Mouse (Mus musculus): ENCODE measurements at regions not wholly inside any gene's neighbourhood (a gene's known extent, or its start where the extent isn't known, plus 50 kb on each side); places are given as distances from the start of the nearest gene placed in this dataset.

DNA sequence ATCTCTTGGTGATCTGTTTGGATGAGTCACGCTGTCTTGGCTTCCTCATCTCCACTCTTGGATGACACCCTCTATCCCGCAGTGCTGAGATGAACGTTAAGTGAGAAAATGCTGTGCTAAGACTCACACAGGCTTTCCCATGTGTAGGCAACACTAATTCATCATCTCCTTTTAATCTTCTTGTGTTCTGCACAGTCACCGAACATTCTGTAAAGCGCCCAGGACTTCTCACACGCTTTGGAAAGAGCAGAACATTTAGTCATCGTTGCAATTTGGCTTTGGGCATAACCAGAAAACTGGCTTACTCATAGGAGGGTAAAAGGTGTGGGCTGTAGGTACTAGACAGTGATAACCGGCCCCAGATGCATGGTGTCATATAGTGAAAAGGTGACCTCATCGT lies 94.9 kb downstream of the Plppr4 start:
- no peak for ATAC-seq (replicated peaks; ENCODE audit: insufficient number of reproducible peaks, low FRiP score, low TSS enrichment, low read depth)
- no peaks in the 10 kb centered on the region for H3K9me3 ChIP-seq (replicated peaks; ENCODE audit: control insufficient read depth, low read length)
- 91% methylated on average over 9 of the region's 9 CpGs for WGBS

DNA sequence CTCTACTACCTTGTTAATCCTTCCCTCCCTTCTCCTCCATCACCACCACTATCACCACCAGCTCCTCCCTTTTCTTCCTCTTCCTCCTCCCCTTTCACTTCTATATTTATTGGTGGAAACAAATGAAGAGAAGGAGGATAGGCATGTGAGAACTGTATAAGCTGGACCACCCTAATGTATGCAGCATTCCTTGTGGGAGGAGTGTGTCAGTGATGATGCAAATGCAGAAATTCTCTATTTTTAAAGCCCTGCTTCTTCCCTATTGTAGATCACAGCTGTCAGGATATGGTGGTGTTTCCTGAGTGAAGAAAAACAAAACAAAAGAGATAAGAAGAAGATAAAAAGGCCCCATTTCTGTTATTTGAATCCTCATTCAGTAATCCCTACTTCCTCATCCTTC lies 112.8 kb downstream of the Plppr4 start:
- H3K9ac ChIP-seq (replicated peaks; ENCODE audit: low read length), result no peak overlapping the region
- H3K4me3 ChIP-seq (ENCODE audit: low read depth, low read length), result no peak overlapping the region
- H3K9me3 ChIP-seq (replicated peaks; ENCODE audit: control insufficient read depth, low read length), result no peaks in the 10 kb centered on the region
- no peaks in the 10 kb centered on the region for H3K4me1 ChIP-seq (ENCODE audit: control insufficient read depth, insufficient read depth, low read length)
- DNase-seq (ENCODE audit: low spot score) (no peak), ATAC-seq (replicated peaks; ENCODE audit: insufficient number of reproducible peaks, low FRiP score, low TSS enrichment, low read depth) (no peak)
- H3K36me3 ChIP-seq (replicated peaks; ENCODE audit: control insufficient read depth, insufficient read depth, low read depth, low read length), result no peaks in the 10 kb centered on the region
- H3K4me2 ChIP-seq (ENCODE audit: low read depth, low read length), result no peak overlapping the region
- H3K27me3 ChIP-seq (ENCODE audit: control insufficient read depth, insufficient read depth, low read length), result no peaks in the 10 kb centered on the region
- no peak overlapping the region for H3K27ac ChIP-seq (replicated peaks; ENCODE audit: low read depth, low read length)

More for the DNA sequence above, 94.9 kb downstream of the Plppr4 start:
- no peaks in the 10 kb centered on the region for H3K27me3 ChIP-seq (ENCODE audit: control insufficient read depth, insufficient read depth, low read length)
- H3K4me2 ChIP-seq (ENCODE audit: low read depth, low read length), result no peak overlapping the region
- H3K4me1 ChIP-seq (ENCODE audit: control insufficient read depth, insufficient read depth, low read length), result no peaks in the 10 kb centered on the region
- H3K36me3 ChIP-seq (replicated peaks; ENCODE audit: control insufficient read depth, insufficient read depth, low read depth, low read length), result no peaks in the 10 kb centered on the region
- DNase-seq (ENCODE audit: low spot score), result no peak
- H3K9ac ChIP-seq (replicated peaks; ENCODE audit: low read length), result no peak overlapping the region
- H3K4me3 ChIP-seq (ENCODE audit: low read depth, low read length), result no peak overlapping the region
- no peak overlapping the region for H3K27ac ChIP-seq (replicated peaks; ENCODE audit: low read depth, low read length)

DNA sequence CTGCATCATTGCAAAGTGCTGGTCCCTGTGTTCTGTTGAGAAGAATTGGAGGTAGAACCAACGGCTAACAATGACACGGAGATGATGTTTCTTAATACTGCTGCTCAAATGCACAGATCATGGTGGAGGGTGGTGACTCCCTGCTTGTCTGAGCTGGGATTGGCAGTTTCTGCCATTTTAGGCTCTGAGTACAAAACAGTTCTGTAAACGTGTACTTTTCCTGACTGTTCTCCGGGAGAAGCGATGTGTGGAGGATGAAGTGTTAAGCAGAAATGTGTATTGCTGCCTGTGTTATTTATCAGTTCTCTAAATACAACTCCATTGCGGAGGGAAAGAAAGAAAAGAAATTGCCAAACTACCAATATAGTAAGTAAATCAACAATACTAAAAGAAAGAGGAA lies 118.9 kb downstream of the Plppr4 start:
- H3K4me2 ChIP-seq (ENCODE audit: low read depth, low read length), result no peak overlapping the region
- DNase-seq (ENCODE audit: low spot score) (no peak), ATAC-seq (replicated peaks; ENCODE audit: insufficient number of reproducible peaks, low FRiP score, low TSS enrichment, low read depth) (no peak)
- H3K4me3 ChIP-seq (ENCODE audit: low read depth, low read length), result no peak overlapping the region
- no peaks in the 10 kb centered on the region for H3K4me1 ChIP-seq (ENCODE audit: control insufficient read depth, insufficient read depth, low read length)
- 89% methylated on average over 6 of the region's 6 CpGs for WGBS
- H3K9me3 ChIP-seq (replicated peaks; ENCODE audit: control insufficient read depth, low read length), result no peaks in the 10 kb centered on the region
- no peak overlapping the region for H3K9ac ChIP-seq (replicated peaks; ENCODE audit: low read length)
- no peaks in the 10 kb centered on the region for H3K36me3 ChIP-seq (replicated peaks; ENCODE audit: control insufficient read depth, insufficient read depth, low read depth, low read length)
- H3K27me3 ChIP-seq (ENCODE audit: control insufficient read depth, insufficient read depth, low read length), result no peaks in the 10 kb centered on the region
- no peak overlapping the region for H3K27ac ChIP-seq (replicated peaks; ENCODE audit: low read depth, low read length)

DNA sequence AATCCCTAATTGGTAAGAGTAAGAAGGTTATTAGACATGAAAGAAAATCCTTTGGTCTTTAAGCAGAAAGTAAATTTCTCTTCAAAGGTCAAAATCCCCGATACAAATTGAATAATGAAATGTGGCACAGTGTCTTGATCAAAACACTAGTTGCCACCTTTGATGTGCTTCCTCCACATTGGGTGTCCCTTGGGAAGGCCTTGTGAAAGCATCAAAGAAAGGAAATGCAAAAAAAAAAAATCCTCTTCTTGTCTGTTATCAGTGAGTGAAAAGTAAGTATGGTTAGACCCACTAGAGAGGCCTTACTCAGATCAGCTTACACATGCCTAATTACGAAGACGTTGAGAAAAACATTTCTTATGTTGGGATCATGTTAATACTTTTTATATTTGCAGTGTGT lies 134.1 kb downstream of the Plppr4 start:
- H3K9me3 ChIP-seq (replicated peaks; ENCODE audit: control insufficient read depth, low read length), result no peaks in the 10 kb centered on the region
- H3K36me3 ChIP-seq (replicated peaks; ENCODE audit: control insufficient read depth, insufficient read depth, low read depth, low read length), result no peaks in the 10 kb centered on the region
- H3K9ac ChIP-seq (replicated peaks; ENCODE audit: low read length), result no peak overlapping the region
- H3K4me1 ChIP-seq (ENCODE audit: control insufficient read depth, insufficient read depth, low read length), result no peaks in the 10 kb centered on the region
- H3K27me3 ChIP-seq (ENCODE audit: control insufficient read depth, insufficient read depth, low read length), result no peaks in the 10 kb centered on the region
- no peak overlapping the region for H3K27ac ChIP-seq (replicated peaks; ENCODE audit: low read depth, low read length)
- WGBS, result 71% methylated on average over 3 of the region's 3 CpGs
- no peak overlapping the region for H3K4me2 ChIP-seq (ENCODE audit: low read depth, low read length)
- no peak for DNase-seq (ENCODE audit: low spot score)
- ATAC-seq (replicated peaks; ENCODE audit: insufficient number of reproducible peaks, low FRiP score, low TSS enrichment, low read depth), result no peak
- H3K4me3 ChIP-seq (ENCODE audit: low read depth, low read length), result no peak overlapping the region

DNA sequence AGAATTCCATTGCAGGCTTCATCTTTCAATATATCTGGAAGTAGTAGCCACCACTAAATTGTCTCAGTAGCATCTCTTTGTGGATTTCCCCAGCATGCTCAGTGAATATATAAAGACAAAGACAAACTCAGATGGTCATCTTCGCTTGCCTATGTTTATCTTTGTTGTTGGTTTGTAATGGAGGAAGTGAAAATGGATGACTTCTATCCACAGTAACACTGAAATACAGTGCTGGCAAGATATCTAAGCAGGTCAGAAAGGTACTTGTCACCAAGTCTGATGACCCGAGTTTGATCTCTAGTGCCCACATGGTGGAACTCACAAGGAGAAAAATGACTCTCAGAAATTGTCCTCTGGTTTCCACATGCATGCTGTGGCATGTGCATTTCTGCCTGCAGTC lies 135.6 kb downstream of the Plppr4 start:
- H3K9me3 ChIP-seq (replicated peaks; ENCODE audit: control insufficient read depth, low read length), result no peaks in the 10 kb centered on the region
- no peak overlapping the region for H3K27ac ChIP-seq (replicated peaks; ENCODE audit: low read depth, low read length)
- H3K4me3 ChIP-seq (ENCODE audit: low read depth, low read length), result no peak overlapping the region
- no peak overlapping the region for H3K9ac ChIP-seq (replicated peaks; ENCODE audit: low read length)
- no peak for DNase-seq (ENCODE audit: low spot score)
- ATAC-seq (replicated peaks; ENCODE audit: insufficient number of reproducible peaks, low FRiP score, low TSS enrichment, low read depth), result no peak
- no peaks in the 10 kb centered on the region for H3K36me3 ChIP-seq (replicated peaks; ENCODE audit: control insufficient read depth, insufficient read depth, low read depth, low read length)
- H3K4me2 ChIP-seq (ENCODE audit: low read depth, low read length), result no peak overlapping the region
- WGBS, result 88% methylated on average over 2 of the region's 2 CpGs
- no peaks in the 10 kb centered on the region for H3K4me1 ChIP-seq (ENCODE audit: control insufficient read depth, insufficient read depth, low read length)
- no peaks in the 10 kb centered on the region for H3K27me3 ChIP-seq (ENCODE audit: control insufficient read depth, insufficient read depth, low read length)

DNA sequence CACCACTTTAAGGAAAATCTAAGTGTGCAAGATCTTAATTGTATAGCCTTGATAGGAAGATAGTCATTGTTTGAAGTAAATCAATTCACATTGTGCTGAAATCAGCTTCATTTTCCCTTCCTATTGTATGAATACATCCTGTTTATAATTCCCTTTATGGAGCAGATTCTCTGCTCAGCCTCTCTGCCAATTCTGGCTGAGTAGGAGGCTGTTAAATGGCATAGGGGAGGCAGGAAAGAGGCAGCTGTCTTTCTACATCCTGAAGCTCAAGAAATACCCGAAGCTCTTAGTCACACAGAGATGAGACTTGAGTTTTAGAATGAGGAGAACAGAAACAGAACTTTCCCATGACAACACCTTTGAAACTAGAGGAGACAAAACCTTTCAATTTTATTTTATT lies 142.7 kb downstream of the Plppr4 start:
- no peak for DNase-seq (ENCODE audit: low spot score)
- no peak overlapping the region for H3K4me3 ChIP-seq (ENCODE audit: low read depth, low read length)
- H3K36me3 ChIP-seq (replicated peaks; ENCODE audit: control insufficient read depth, insufficient read depth, low read depth, low read length), result no peaks in the 10 kb centered on the region
- H3K27me3 ChIP-seq (ENCODE audit: control insufficient read depth, insufficient read depth, low read length), result no peaks in the 10 kb centered on the region
- H3K4me1 ChIP-seq (ENCODE audit: control insufficient read depth, insufficient read depth, low read length), result no peaks in the 10 kb centered on the region
- WGBS, result 89% methylated on average over 1 of the region's 1 CpGs
- H3K9ac ChIP-seq (replicated peaks; ENCODE audit: low read length), result no peak overlapping the region
- no peak for ATAC-seq (replicated peaks; ENCODE audit: insufficient number of reproducible peaks, low FRiP score, low TSS enrichment, low read depth)
- H3K9me3 ChIP-seq (replicated peaks; ENCODE audit: control insufficient read depth, low read length), result no peaks in the 10 kb centered on the region
- H3K27ac ChIP-seq (replicated peaks; ENCODE audit: low read depth, low read length), result no peak overlapping the region
- no peak overlapping the region for H3K4me2 ChIP-seq (ENCODE audit: low read depth, low read length)

DNA sequence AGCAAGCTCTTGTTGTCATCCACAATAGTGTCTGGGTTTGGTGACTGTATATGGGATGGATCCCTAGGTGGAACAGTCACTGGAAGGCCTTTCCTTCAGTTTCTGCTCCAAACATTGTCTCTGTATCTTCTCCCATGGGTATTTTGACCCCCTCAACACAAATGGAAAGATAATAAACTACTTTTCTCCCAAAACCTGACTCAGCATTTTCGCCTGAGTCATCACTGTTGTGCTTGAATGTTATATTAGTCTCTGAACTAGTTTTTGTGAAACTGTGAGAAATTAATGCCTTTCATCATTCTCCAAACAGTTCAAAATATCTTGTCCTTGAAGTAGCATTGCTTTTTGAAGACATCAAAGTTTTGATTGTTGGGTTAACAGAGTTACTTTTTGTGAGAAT lies 168.8 kb downstream of the Plppr4 start:
- no peaks in the 10 kb centered on the region for H3K4me1 ChIP-seq (ENCODE audit: control insufficient read depth, insufficient read depth, low read length)
- ATAC-seq (replicated peaks; ENCODE audit: insufficient number of reproducible peaks, low FRiP score, low TSS enrichment, low read depth) (no peak), DNase-seq (ENCODE audit: low spot score) (no peak)
- no peaks in the 10 kb centered on the region for H3K9me3 ChIP-seq (replicated peaks; ENCODE audit: control insufficient read depth, low read length)
- no peaks in the 10 kb centered on the region for H3K36me3 ChIP-seq (replicated peaks; ENCODE audit: control insufficient read depth, insufficient read depth, low read depth, low read length)
- no peak overlapping the region for H3K9ac ChIP-seq (replicated peaks; ENCODE audit: low read length)
- no peak overlapping the region for H3K4me2 ChIP-seq (ENCODE audit: low read depth, low read length)
- no peak overlapping the region for H3K27ac ChIP-seq (replicated peaks; ENCODE audit: low read depth, low read length)
- WGBS, result 81% methylated on average over 1 of the region's 1 CpGs
- H3K27me3 ChIP-seq (ENCODE audit: control insufficient read depth, insufficient read depth, low read length), result no peaks in the 10 kb centered on the region
- H3K4me3 ChIP-seq (ENCODE audit: low read depth, low read length), result no peak overlapping the region

DNA sequence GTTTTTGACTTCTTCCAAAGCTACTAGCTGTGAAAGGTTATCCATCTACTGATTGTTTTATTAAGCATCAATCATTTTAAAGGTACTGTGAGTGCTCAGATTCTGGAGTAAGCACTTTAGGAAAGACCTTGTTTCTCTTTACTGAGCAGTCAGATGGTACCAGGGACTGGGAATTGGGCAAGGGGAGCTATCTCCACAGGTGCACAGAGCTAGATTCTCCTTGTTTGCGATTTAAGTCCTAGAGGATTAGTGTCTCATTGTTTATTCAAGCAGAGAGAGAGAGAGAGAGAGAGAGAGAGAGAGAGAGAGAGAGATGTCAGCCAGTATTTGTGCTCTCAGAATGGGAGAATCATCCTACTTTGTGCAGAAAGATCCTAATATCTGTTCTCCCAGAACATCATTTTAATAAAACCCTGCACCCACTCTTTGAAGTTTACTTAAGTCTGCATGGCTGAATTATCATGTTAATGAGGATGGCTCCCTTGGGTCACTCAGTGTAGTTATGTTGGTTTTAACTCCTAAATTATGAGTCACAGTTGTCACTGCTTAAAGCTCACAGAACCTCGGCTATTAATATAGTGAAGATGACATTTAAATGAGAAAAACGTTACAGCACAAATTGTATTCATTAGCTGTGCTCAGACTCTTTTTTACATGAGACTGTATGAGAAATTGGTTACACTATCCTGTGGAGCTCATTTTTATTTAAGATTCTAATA lies 171.7 kb downstream of the Plppr4 start:
- Histone ChIP-seq H3K4me2 (ENCODE audit: low read depth, low read length) (no peak overlapping the region), H3K27ac (replicated peaks; ENCODE audit: low read depth, low read length) (no peak overlapping the region), H3K4me1 (ENCODE audit: control insufficient read depth, insufficient read depth, low read length) (no peaks in the 10 kb centered on the region), H3K4me3 (ENCODE audit: low read depth, low read length) (no peak overlapping the region), H3K27me3 (ENCODE audit: control insufficient read depth, insufficient read depth, low read length) (no peaks in the 10 kb centered on the region), H3K9me3 (replicated peaks; ENCODE audit: control insufficient read depth, low read length) (no peaks in the 10 kb centered on the region), H3K36me3 (replicated peaks; ENCODE audit: control insufficient read depth, insufficient read depth, low read depth, low read length) (no peaks in the 10 kb centered on the region), H3K9ac (replicated peaks; ENCODE audit: low read length) (no peak overlapping the region)
- ATAC-seq (replicated peaks; ENCODE audit: insufficient number of reproducible peaks, low FRiP score, low TSS enrichment, low read depth) (no peak), DNase-seq (ENCODE audit: low spot score) (no peak)
- 61% methylated on average over 3 of the region's 3 CpGs for WGBS
